11 mouse cellular contexts compared by ENCODE assay signal in genomic region chr13:49703216-49703779, GRCm38 (mm10).
"Had no signal": no experiment of that assay in that cellular context is flagged by ENCODE, and none has a peak within 500 bp of the region (broad histone marks: within the 10 kb centered on the region; RNA-seq: fewer than 3 reads in every experiment).

No protein-coding gene starts in this region.

- H3K27me3 ChIP-seq: kidney, embryonic 15.5 days; liver, embryonic 15.5 days had no signal

- H3K4me1 ChIP-seq: kidney, embryonic 15.5 days; limb, embryonic 10.5 days; liver, embryonic 15.5 days had no signal

- H3K4me3 ChIP-seq: kidney, embryonic 15.5 days; left cerebral cortex, adult 2 months; limb, embryonic 10.5 days; liver, embryonic 15.5 days had no signal

- H3K9me3 ChIP-seq: kidney, embryonic 15.5 days; limb, embryonic 10.5 days; liver, embryonic 15.5 days had no signal

- DNase-seq: kidney, adult 18-20 months; kidney, postnatal 14 days; lung, adult 2 months; lung, postnatal 4 days; midbrain, embryonic 14.5 days had no signal

- H3K27ac ChIP-seq: kidney, embryonic 15.5 days; left cerebral cortex, adult 2 months; limb, embryonic 10.5 days; liver, embryonic 15.5 days; stomach, postnatal 0 days had no signal

- ATAC-seq: lung, postnatal 0 days had no signal
